Mouse (Mus musculus): ENCODE data around the gene Coq6. TPM values are rescaled to one million over a fixed set of nuclear protein-coding genes. Genes with fewer than 3 reads are reported as not detected.

Gene Coq6
- total RNA-seq, 2 experiments from 2014 or later, result 5.6 to 17.2 TPM

GRCm38 (mm10) chr12:84392681-84393080 is 31.2 kb downstream of the Coq6 start:
- no peak for ATAC-seq (replicated peaks; ENCODE audit: low FRiP score, poor library complexity, severe bottlenecking)

GRCm38 (mm10) chr12:84393847-84394246 is 32.4 kb downstream of the Coq6 start:
- no peak for ATAC-seq (replicated peaks; ENCODE audit: low FRiP score, poor library complexity, severe bottlenecking)

- no peak for ATAC-seq (replicated peaks; ENCODE audit: low FRiP score, poor library complexity, severe bottlenecking)
These were observed 35.7 kb downstream of the Coq6 start for GRCm38 (mm10) chr12:84396947-84397679.

GRCm38 (mm10) chr12:84397685-84398084 is 36.2 kb downstream of the Coq6 start:
- no peak for ATAC-seq (replicated peaks; ENCODE audit: low FRiP score, poor library complexity, severe bottlenecking)

- no peak for ATAC-seq (replicated peaks; ENCODE audit: low FRiP score, poor library complexity, severe bottlenecking)
These were observed 37.2 kb downstream of the Coq6 start for GRCm38 (mm10) chr12:84398629-84399028.

GRCm38 (mm10) chr12:84399135-84399534 is 37.7 kb downstream of the Coq6 start:
- no peak for ATAC-seq (replicated peaks; ENCODE audit: low FRiP score, poor library complexity, severe bottlenecking)

GRCm38 (mm10) chr12:84399663-84400062 is 38.2 kb downstream of the Coq6 start:
- ATAC-seq (replicated peaks; ENCODE audit: low FRiP score, poor library complexity, severe bottlenecking), result no peak

- no peak for ATAC-seq (replicated peaks; ENCODE audit: low FRiP score, poor library complexity, severe bottlenecking)
These were observed 38.6 kb downstream of the Coq6 start for GRCm38 (mm10) chr12:84400068-84400467.

- no peak for ATAC-seq (replicated peaks; ENCODE audit: low FRiP score, poor library complexity, severe bottlenecking)
These were observed 39.2 kb downstream of the Coq6 start for GRCm38 (mm10) chr12:84400653-84401052.

GRCm38 (mm10) chr12:84402923-84403322 is 41.5 kb downstream of the Coq6 start:
- ATAC-seq (replicated peaks; ENCODE audit: low FRiP score, poor library complexity, severe bottlenecking), result no peak

- no peak for ATAC-seq (replicated peaks; ENCODE audit: low FRiP score, poor library complexity, severe bottlenecking)
These were observed 43.1 kb downstream of the Coq6 start for GRCm38 (mm10) chr12:84404541-84404940.

- ATAC-seq (replicated peaks; ENCODE audit: low FRiP score, poor library complexity, severe bottlenecking), result no peak
These were observed 45.8 kb downstream of the Coq6 start for GRCm38 (mm10) chr12:84407259-84407658.

- peak; percentile 55 for ATAC-seq (replicated peaks; ENCODE audit: low FRiP score, poor library complexity, severe bottlenecking)
These were observed 46.7 kb downstream of the Coq6 start for GRCm38 (mm10) chr12:84407874-84408818.

- peak; percentile 94 for ATAC-seq (replicated peaks; ENCODE audit: low FRiP score, poor library complexity, severe bottlenecking)
These were observed 47.5 kb downstream of the Coq6 start, which contains the start of the genes Entpd5 and Bbof1 for GRCm38 (mm10) chr12:84408819-84409507. Entpd5 (minus strand) TSS chr12:84409029. Bbof1 (plus strand) TSS chr12:84409071.

GRCm38 (mm10) chr12:84416834-84417604 is 55.6 kb downstream of the Coq6 start, which contains the start of gene Rnf113a2:
Rnf113a2 (plus strand) TSS chr12:84417196.
- peak; percentile 99 for ATAC-seq (replicated peaks; ENCODE audit: low FRiP score, poor library complexity, severe bottlenecking)

- no peak; the same call in 1 of the 2 replicates for ATAC-seq (replicated peaks; ENCODE audit: low FRiP score, poor library complexity, severe bottlenecking)
These were observed 56.1 kb downstream of the Coq6 start for GRCm38 (mm10) chr12:84417605-84417922.
